Mouse (Mus musculus) erythroblast, embryonic 14.5 days (primary cell): ENCODE results near the gene Scp2d1. TPM values are rescaled to one million over a fixed set of nuclear protein-coding genes. Genes with fewer than 3 reads are reported as not detected.

Experiments used
- H3K27me3 ChIP-seq: 2 replicates; pipeline ENCODE4 v1.6.1; 2012; ENCODE audit warnings: inconsistent platforms; ENCODE audit not compliant: control insufficient read depth
- H3K36me3 ChIP-seq: 2 replicates; pipeline ENCODE4 v1.6.1; 2012; ENCODE audit warnings: mild to moderate bottlenecking, inconsistent platforms; ENCODE audit not compliant: control insufficient read depth
- H3K4me1 ChIP-seq: 2 replicates; pipeline ENCODE4 v1.6.1; 2012; ENCODE audit warnings: inconsistent platforms; ENCODE audit not compliant: control insufficient read depth
- H3K4me3 ChIP-seq: replicated peaks from 2 replicates; pipeline ENCODE3; 2012; ENCODE audit warnings: moderate library complexity, mild to moderate bottlenecking, inconsistent platforms
- H3K9me3 ChIP-seq: 2 replicates; pipeline ENCODE4 v1.6.1; 2012; ENCODE audit warnings: low read length, inconsistent platforms, mixed read lengths; ENCODE audit not compliant: control insufficient read depth
- GATA1 ChIP-seq: IDR thresholded peaks from 2 replicates; pipeline ENCODE4 v1.6.1; 2012; ENCODE audit warnings: low read length, inconsistent platforms, mixed read lengths
- TAL1 ChIP-seq: IDR thresholded peaks from 3 replicates; pipeline ENCODE4 v1.6.1; 2012; ENCODE audit warnings: low read length, inconsistent platforms, mixed read lengths
- polyA plus RNA-seq: library from polyadenylated mRNA; stranded (reverse); fragments of >175 nt; gene quantifications from 2 replicates; pipeline ENCODE4 v1.2.3, GENCODE M21; 2012

Gene Scp2d1
- polyA plus RNA-seq, 1 experiment = not detected

DNA sequence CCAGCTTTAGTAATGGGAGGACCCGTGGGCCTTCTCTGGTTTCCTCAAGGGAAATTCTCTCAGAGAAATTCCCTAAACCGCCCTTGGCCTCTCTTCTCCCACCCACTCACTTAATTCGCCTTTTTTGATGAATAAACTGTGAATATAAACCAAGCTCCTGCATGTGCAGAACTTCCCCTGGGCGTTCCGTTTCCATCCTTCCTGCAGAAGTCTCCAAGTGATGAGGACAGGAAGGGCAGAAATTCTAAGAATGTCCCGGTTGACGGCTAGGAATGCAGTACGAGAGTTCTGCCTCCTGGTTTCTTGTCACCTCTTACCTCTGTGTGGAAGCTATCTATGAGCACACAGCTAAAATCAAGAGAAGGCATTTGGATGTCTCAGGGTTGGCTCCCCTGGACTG, 25.9 kb upstream of the Scp2d1 start:
- no peaks in the 10 kb centered on the region for H3K27me3 ChIP-seq
- H3K4me1 ChIP-seq = no peaks in the 10 kb centered on the region
- no peak for TF ChIP-seq GATA1
- TF ChIP-seq TAL1 = no peak
- no peak overlapping the region for H3K4me3 ChIP-seq
- H3K9me3 ChIP-seq = no peaks in the 10 kb centered on the region
- H3K36me3 ChIP-seq = no peaks in the 10 kb centered on the region

DNA sequence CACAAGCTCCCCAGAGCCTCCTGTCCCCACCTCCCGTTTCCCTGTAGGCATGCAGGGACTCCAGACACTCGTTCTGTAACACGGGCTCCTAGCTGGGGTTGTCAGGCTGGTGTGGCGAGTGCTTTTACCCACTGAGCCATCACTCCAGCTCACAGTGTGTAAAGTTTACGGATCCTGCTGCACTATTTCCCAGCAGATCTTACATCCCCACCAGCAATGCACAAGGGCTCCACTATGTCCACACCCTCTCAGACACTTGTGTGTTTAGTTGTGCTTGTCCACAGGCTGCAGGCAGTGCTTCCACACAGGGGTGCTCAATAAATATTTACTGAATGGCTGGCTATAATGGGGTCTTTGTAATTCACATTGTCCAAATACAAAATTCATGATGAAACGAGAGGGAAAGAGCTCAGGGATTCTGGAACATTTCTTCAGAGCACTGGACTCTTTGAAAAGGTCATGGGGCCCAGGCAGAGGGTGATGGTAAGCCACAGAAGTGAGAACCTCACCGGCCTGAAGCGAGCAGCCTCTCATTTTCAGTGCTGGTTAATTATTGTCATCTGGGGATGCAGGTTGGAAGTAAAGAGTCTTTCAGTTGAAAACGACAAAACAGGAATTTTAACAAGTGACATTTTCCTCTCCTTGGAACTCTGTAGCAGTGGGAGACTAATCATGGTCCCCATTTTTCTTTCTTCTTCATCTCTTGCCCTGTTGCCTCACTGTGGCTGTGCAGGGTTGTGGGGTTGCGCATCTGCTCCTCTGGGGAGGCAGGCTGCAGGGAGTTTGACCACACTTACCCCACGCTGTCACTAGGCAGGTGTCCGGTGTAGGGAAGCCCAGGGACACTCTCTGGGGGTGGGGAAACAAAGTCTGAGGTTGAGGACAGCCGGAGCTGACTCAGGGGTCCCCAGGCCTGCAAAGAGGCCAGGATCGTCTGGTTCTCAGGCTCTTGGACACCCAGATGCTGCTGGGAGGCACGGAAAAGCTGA, 15.4 kb upstream of the Scp2d1 start:
- Histone ChIP-seq H3K27me3 (no peaks in the 10 kb centered on the region), H3K36me3 (no peaks in the 10 kb centered on the region)
- TF ChIP-seq TAL1 = no peak
- TF ChIP-seq GATA1 = no peak

DNA sequence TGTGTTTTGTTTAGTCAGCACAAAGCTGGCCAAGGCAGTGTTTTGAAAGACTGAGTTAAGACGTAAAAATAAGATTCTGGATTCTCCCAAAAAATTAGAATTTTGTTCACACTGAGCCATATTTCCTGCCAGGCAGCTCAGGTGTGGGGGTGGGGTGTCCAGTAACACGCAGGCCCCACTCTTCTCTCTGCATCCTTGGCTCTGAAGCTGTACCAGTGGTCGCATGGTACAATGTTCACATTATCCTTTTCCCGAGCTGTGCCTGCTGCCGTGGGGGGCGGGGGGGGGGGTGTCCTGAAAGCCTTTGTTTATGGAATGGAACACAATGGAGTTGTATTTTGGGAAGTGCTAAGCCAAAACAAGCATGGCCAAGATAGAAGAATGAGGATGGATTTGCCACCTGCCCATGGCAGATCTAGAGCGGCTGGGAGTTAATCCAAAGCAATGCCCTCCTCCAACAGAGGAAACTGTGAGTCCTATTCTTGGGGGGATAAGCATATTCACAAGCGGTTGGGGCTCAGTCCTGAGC, 5.1 kb downstream of the Scp2d1 start:
- H3K4me1 ChIP-seq = no peaks in the 10 kb centered on the region
- TF ChIP-seq GATA1 = no peak
- TF ChIP-seq TAL1 = no peak
- H3K36me3 ChIP-seq = no peaks in the 10 kb centered on the region
- peaks cover 2% of the 10 kb centered on the region; the same call in 1 of the 2 replicates for H3K9me3 ChIP-seq
- H3K4me3 ChIP-seq = no peak overlapping the region
- H3K27me3 ChIP-seq = no peaks in the 10 kb centered on the region

More for the DNA sequence above, 15.4 kb upstream of the Scp2d1 start:
- Histone ChIP-seq H3K4me3 (no peak overlapping the region), H3K4me1 (no peaks in the 10 kb centered on the region), H3K9me3 (peaks cover 2% of the 10 kb centered on the region; the same call in 1 of the 2 replicates)

DNA sequence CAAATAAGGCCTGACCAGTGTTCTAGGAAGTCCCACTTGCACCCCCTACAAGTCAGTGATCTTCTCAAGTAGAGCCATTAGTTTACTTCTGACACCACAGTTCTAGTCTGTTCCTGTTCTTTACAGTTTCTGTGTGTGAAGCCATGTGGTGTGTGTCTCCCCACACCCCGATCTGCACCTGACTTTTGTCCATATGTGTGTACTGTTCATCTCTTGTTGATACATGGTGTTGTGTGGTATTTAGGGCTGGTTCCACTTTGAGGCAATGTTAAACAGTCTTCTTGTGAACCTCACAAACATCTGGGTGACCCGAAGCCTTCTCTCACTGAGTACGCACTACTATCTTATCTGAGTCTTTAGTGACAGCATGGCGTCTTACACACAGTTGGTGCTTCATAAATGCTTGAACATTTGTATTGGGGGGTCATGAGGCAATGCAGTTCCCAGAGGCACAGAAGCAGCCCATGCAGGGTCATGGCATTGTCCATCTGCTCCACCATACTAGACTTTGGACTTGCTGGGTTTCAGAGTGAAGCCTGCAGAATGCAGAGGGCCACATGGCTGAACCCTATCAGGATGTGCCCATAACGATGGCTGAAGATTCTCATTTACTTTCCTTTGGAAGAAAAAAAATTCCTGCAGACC, 13.3 kb downstream of the Scp2d1 start:
- TF ChIP-seq GATA1 (no peak), TAL1 (no peak)
- Histone ChIP-seq H3K27me3 (no peaks in the 10 kb centered on the region), H3K4me1 (no peaks in the 10 kb centered on the region), H3K4me3 (no peak overlapping the region), H3K9me3 (peaks cover 5% of the 10 kb centered on the region), H3K36me3 (no peaks in the 10 kb centered on the region)

DNA sequence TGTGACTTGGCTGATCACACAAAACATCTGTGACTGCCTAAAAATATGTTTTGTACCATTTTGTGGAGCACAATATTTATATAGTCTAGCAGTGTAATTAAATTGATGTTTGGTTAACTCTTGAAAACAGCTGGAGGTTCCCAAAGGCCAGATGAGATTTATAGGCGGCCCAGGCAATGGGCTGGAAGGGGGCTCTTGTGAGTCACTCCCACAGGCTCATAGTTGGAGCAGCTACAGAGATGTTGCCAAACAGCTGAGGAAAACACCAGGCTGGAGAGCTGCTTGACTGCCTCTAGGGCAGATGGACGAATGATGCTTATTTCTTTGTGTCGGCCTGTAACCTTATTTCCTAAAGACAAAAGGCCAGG, 13.8 kb downstream of the Scp2d1 start:
- Histone ChIP-seq H3K4me1 (no peaks in the 10 kb centered on the region), H3K4me3 (no peak overlapping the region), H3K36me3 (no peaks in the 10 kb centered on the region), H3K27me3 (no peaks in the 10 kb centered on the region), H3K9me3 (peaks cover 5% of the 10 kb centered on the region)
- TF ChIP-seq TAL1 = no peak
- no peak for TF ChIP-seq GATA1

DNA sequence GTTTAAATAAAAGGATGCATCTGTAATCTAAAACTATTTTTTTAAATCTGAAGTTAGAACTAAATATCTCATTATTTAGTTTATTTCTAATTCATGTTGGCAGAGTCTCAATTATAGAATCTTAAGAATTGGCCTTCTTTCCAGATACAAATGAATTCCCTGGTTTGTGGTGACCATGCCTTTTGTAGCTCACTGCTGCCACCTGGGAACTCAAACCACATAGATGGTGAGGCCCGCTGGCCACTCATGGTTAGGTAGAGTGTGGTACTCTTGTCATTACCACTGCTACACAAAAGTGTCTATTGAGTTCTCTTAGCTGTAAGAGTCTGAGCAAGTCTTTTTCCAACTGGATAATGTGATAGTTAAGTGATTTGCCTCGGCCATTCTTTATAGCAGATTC, 45.4 kb downstream of the Scp2d1 start:
- H3K36me3 ChIP-seq = no peaks in the 10 kb centered on the region
- no peaks in the 10 kb centered on the region for H3K27me3 ChIP-seq
- H3K9me3 ChIP-seq = no peaks in the 10 kb centered on the region
- no peaks in the 10 kb centered on the region for H3K4me1 ChIP-seq
- TF ChIP-seq GATA1 (no peak), TAL1 (no peak)
- H3K4me3 ChIP-seq = no peak overlapping the region

Other genes with a start within 250 kb of the Scp2d1 start
- 0.10 TPM in 1 of 2 replicates, not detected in the other for gene Smim26, start 229.6 kb upstream of the Scp2d1 start, polyA plus RNA-seq
- gene Dtd1, start 223.8 kb upstream of the Scp2d1 start, polyA plus RNA-seq = 0.42 and 0.55 TPM in 2 replicates